Mouse (Mus musculus) heart, adult 2 months (tissue): ENCODE measurements around the gene Cldnd1. TPM values are rescaled to one million over a fixed set of nuclear protein-coding genes. Genes with fewer than 3 reads are reported as not detected.

Experiments
- DNase-seq, 2 experiments: peaks; one replicate each; pipeline ENCODE4 v3.0.0; 2021
- H3K27ac ChIP-seq: fragments of 200-600 bp; 2 replicates; pipeline ENCODE4 v1.8.1; 2022
- H3K27me3 ChIP-seq: fragments of 200-500 bp; 2 replicates; pipeline ENCODE4 v1.6.1; 2012; ENCODE audit warnings: mild to moderate bottlenecking, low read length, inconsistent platforms, mixed read lengths; ENCODE audit not compliant: control insufficient read depth, insufficient read depth
- H3K36me3 ChIP-seq: fragments of 200-500 bp; 2 replicates; pipeline ENCODE4 v1.6.1; 2012; ENCODE audit warnings: low read length, inconsistent platforms; ENCODE audit not compliant: control insufficient read depth, insufficient read depth
- H3K4me1 ChIP-seq: fragments of 200-500 bp; 2 replicates; pipeline ENCODE4 v1.6.1; 2011; ENCODE audit warnings: low read length; ENCODE audit not compliant: control insufficient read depth, insufficient read depth
- H3K4me3 ChIP-seq: fragments of 200-600 bp; 2 replicates; pipeline ENCODE4 v1.8.1; 2022
- H3K79me2 ChIP-seq: fragments of 200-500 bp; replicated peaks from 2 replicates; pipeline ENCODE4 v1.6.1; 2012; ENCODE audit warnings: mild to moderate bottlenecking, inconsistent platforms, low read length, moderate library complexity, mixed read lengths; ENCODE audit not compliant: control insufficient read depth, insufficient read depth
- H3K9ac ChIP-seq: fragments of 200-500 bp; 2 replicates; pipeline ENCODE4 v1.6.1; 2012; ENCODE audit warnings: low read depth, mild to moderate bottlenecking, control low read depth, inconsistent platforms, low read length, mixed read lengths
- CTCF ChIP-seq: fragments of 200-600 bp; IDR thresholded peaks from 2 replicates; pipeline ENCODE4 v1.8.1; 2022; ENCODE audit warnings: antibody characterized with exemption, mild to moderate bottlenecking, moderate library complexity
- EP300 ChIP-seq: fragments of 200-500 bp; IDR thresholded peaks from 2 replicates; pipeline ENCODE4 v1.6.1; 2011; ENCODE audit warnings: low read depth, low read length, control low read depth; ENCODE audit not compliant: insufficient read depth
- POLR2A ChIP-seq: fragments of 200-500 bp; IDR thresholded peaks from 2 replicates; pipeline ENCODE4 v1.6.1; 2011; ENCODE audit warnings: mild to moderate bottlenecking, low read depth, low read length, control low read depth; ENCODE audit not compliant: insufficient read depth
- WGBS: fragments of 180-500 bp; shearing (Covaris S2); methylation state at CpG from one replicate; pipeline ENCODE4 v1.1.7; 2018; 5-methylcytosine and 5-hydroxymethylcytosine counted together
- intact Hi-C: fragments of 180-260 bp; cut with DNase I; formaldehyde crosslinking; loops from one replicate; pipeline ENCODE4 v1.15.1; 2025
- polyA plus RNA-seq: library from polyadenylated mRNA; depleted of rRNA; stranded (reverse); fragments of >200 nt; gene quantifications from 2 replicates; pipeline ENCODE4 v1.2.3, GENCODE M21; 2012
- total RNA-seq, 2 experiments: library from RNA; stranded (reverse); gene quantifications; 2 replicates each; pipeline ENCODE4 v1.2.3; 2021

Gene Cldnd1
- total and polyA plus RNA-seq, 3 experiments = 47.3 to 58.8 (median 56.2) TPM

DNA sequence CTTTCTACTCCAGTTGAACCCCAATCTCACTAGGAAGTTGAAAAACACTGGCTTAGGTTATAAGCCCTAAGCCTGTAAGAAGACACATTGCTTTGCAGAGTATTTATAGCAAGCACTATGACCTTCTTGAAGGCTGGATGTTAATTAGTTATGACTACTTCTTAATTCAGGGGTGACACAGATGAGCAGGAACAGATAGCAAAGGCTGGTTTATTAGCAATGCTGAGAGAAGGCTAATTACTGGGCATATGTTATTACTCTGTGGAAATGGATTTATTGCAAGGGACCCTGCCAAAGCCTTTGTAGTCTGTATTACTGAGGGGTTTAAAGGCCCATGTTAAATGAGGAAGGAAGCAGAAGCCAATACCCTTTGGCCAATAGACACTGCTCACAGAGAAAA, 22.7 kb upstream of the Cldnd1 start:
- H3K79me2 ChIP-seq = no peaks in the 10 kb centered on the region
- no peak overlapping the region; the same call in 1 of the 2 replicates for H3K27ac ChIP-seq

DNA sequence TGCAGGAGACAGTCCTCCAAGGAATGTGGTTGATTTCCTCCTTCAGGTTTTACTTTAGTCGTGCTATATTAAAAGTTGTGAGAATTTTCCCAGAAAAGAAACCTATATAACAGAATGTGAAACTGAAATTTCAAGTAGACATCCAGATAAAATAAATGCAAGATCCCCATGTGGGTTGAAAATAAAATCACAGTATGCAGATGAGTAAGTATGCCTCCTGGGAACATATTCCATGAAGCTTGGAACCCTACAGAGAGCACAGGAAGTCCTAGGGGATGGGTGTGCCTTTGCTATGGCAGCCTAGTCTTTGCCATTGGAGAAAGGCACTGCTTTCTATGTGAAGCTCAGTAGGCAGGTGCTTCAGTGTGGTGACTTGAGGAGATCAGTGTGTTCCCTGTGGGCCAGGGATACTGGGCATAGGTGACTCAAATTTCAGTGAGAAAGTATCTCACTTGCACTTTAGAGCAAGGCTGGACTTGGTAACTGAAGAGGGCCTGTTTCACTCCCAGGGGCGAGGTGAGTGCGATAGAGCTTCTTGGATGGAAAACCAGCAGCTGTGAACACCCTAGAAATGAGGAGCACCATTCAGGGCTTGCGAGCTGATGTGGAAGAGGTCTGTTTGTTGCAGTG, 20.3 kb upstream of the Cldnd1 start:
- Histone ChIP-seq H3K4me3 (no peak overlapping the region), H3K79me2 (no peaks in the 10 kb centered on the region), H3K27ac (no peak overlapping the region), H3K36me3 (peaks cover 12% of the 10 kb centered on the region), H3K9ac (no peak overlapping the region), H3K4me1 (peaks cover 6% of the 10 kb centered on the region), H3K27me3 (no peaks in the 10 kb centered on the region)
- DNase-seq = no peak
- WGBS = 88% methylated on average over 4 of the region's 4 CpGs
- TF ChIP-seq POLR2A (no peak), CTCF (no peak)
- intact Hi-C loops = no loop called here

More for the DNA sequence above, 22.7 kb upstream of the Cldnd1 start:
- Histone ChIP-seq H3K4me3 (no peak overlapping the region), H3K4me1 (peaks cover 6% of the 10 kb centered on the region), H3K27me3 (no peaks in the 10 kb centered on the region), H3K36me3 (peaks cover 12% of the 10 kb centered on the region), H3K9ac (no peak overlapping the region)
- DNase-seq = no peak
- intact Hi-C loops = no loop called here
- TF ChIP-seq POLR2A (no peak), EP300 (no peak), CTCF (no peak)

DNA sequence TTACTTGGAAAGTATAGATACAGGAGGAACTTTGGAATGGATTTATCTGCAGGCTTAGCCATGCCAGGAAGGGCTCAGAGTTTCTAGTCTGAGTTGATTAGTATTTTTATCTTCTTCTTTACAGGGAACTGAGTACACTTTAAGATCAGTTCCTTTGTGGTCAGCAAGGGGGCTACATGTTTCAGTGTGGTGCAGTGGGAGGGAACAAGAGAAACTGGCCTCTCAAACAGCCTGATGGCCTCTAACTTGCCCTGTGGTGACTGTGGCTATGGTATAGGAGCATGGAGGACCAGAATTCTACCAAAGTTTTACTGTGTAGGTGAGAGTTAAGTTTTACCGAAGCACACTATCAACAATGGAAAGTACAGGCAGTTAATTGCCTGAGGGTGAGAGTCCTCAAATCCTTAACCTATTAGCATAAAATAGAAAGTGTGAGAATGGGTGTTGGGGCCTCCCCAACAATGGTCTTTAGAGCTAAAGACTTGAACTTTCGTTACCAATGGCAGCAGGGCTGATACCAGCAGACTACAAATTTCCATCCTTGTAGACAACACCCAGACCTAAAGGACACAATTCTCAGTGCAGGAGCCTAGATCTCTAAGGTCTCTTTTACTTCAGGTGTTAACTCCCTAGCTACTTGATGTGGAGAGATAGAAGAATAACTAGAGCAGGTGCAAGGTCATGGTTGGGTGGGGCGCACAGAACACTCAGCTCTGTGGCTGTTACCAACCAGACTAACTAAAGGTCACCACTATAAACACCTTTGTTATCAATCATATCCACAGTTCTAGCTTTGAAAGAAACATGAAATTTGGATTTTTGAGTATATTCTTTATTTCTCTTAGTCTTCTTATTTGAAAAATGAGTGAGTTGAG, 18.9 kb upstream of the Cldnd1 start:
- Histone ChIP-seq H3K27ac (no peak overlapping the region), H3K36me3 (peaks cover 10% of the 10 kb centered on the region), H3K4me3 (no peak overlapping the region), H3K79me2 (no peaks in the 10 kb centered on the region), H3K4me1 (peaks cover 1% of the 10 kb centered on the region; the same call in 1 of the 2 replicates), H3K27me3 (no peaks in the 10 kb centered on the region), H3K9ac (no peak overlapping the region)
- TF ChIP-seq CTCF (no peak), POLR2A (no peak), EP300 (no peak)
- no peak for DNase-seq
- 81% methylated on average over 3 of the region's 3 CpGs for WGBS
- intact Hi-C loops = no loop called here

DNA sequence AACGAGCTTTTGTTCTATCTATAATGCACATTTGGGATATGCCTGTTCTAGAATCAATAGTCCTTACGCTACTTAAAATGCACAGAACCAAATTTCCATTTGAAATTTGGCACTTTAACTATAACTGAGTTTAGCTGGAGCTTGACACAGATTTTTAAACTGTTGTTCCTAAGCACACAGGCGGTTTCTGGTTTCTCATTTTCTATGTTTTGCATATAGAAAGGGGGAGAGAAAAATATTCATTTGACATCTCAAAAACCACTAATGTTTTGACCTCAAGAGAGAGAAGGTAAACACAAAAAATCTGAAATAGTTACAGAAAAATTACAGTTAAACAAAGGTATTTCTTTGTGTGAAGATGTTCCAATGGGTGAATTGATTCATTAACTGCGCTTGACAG, 18.2 kb upstream of the Cldnd1 start:
- H3K79me2 ChIP-seq = no peaks in the 10 kb centered on the region
- no peak overlapping the region for H3K27ac ChIP-seq
- H3K9ac ChIP-seq = no peak overlapping the region
- TF ChIP-seq POLR2A (no peak), CTCF (no peak), EP300 (no peak)
- intact Hi-C loops = no loop called here
- no peaks in the 10 kb centered on the region for H3K27me3 ChIP-seq
- DNase-seq = no peak
- H3K36me3 ChIP-seq = peaks cover 5% of the 10 kb centered on the region
- H3K4me1 ChIP-seq = peaks cover 1% of the 10 kb centered on the region; the same call in 1 of the 2 replicates
- WGBS = 89% methylated on average over 4 of the region's 4 CpGs
- H3K4me3 ChIP-seq = no peak overlapping the region

DNA sequence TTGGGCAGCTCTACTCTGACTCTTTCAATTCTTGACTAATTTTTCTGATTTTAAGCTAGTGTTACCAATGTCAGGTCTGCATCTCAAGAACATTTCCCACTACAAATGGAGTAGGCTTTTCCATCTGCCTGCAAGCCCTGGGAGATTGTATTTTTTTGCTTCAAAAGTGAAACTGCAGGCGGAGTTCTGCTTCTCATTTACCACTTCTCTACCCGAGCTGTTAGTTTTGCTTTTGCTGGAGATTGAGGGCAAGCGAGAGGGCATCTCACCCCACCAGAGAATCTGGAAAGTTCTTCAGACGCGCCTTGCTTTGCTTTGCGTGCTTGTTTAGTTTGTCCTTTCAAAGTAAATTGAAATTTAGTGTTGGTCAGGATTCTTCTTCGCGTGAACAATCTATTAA, 15.5 kb upstream of the Cldnd1 start:
- no peak overlapping the region for H3K9ac ChIP-seq
- H3K36me3 ChIP-seq = no peaks in the 10 kb centered on the region; the same call in 1 of the 2 replicates
- H3K79me2 ChIP-seq = no peaks in the 10 kb centered on the region
- TF ChIP-seq POLR2A = no peak
- no peak for TF ChIP-seq EP300
- TF ChIP-seq CTCF = no peak
- peaks cover 1% of the 10 kb centered on the region; the same call in 1 of the 2 replicates for H3K4me1 ChIP-seq
- intact Hi-C loops = no loop called here
- 75% methylated on average over 8 of the region's 8 CpGs for WGBS
- no peak for DNase-seq
- no peak overlapping the region for H3K4me3 ChIP-seq
- no peak overlapping the region for H3K27ac ChIP-seq
- H3K27me3 ChIP-seq = no peaks in the 10 kb centered on the region

DNA sequence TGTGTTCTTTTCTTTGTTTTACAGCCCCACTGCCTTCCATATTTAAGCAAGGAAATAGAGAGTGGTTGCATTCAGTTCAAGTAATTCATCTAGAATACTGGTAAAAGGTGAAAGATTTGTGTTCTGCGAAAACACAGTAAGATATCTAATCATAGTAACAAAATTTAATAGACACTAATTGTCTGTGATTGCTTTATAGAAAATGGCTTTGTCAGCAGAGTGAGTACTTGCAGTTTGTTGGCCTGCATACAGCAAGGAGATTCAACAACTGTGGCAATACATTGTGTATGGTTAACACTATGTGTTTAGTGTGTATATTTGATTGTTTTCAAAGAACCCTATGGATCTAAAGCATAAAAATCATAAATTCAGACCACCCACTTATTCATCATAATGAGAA, 14.6 kb upstream of the Cldnd1 start:
- intact Hi-C loops = no loop called here
- TF ChIP-seq CTCF (no peak), EP300 (no peak)
- H3K36me3 ChIP-seq = no peaks in the 10 kb centered on the region; the same call in 1 of the 2 replicates
- H3K27me3 ChIP-seq = no peaks in the 10 kb centered on the region
- WGBS = 96% methylated on average over 1 of the region's 1 CpGs
- H3K27ac ChIP-seq = no peak overlapping the region
- H3K79me2 ChIP-seq = no peaks in the 10 kb centered on the region
- no peaks in the 10 kb centered on the region for H3K4me1 ChIP-seq
- DNase-seq = no peak
- no peak overlapping the region for H3K4me3 ChIP-seq
- no peak overlapping the region for H3K9ac ChIP-seq
